Mouse (Mus musculus) forebrain, embryonic 16.5 days (tissue): ENCODE results near the gene Vps26c. TPM values are rescaled to one million over a fixed set of nuclear protein-coding genes. Genes with fewer than 3 reads are reported as not detected.

Experiments
- ATAC-seq: fragments of 200-750 bp; cut with Nextera tagmentation; 2 replicates; pipeline ENCODE4 v1.8.0; 2017; ENCODE audit warnings: mild to moderate bottlenecking, moderate library complexity
- H3K27ac ChIP-seq: fragments of 300-500 bp; sonication (generic); 2 replicates; pipeline ENCODE4 v1.5.1; 2014; ENCODE audit warnings: low read length, control low read depth
- H3K27me3 ChIP-seq: fragments of 300-500 bp; sonication (generic); replicated peaks from 2 replicates; pipeline ENCODE4 v1.6.1; 2014; ENCODE audit warnings: low read length; ENCODE audit not compliant: control insufficient read depth, insufficient read depth
- H3K36me3 ChIP-seq: fragments of 300-500 bp; sonication (generic); 2 replicates; pipeline ENCODE4 v1.6.1; 2014; ENCODE audit not compliant: control insufficient read depth, insufficient read depth
- H3K4me1 ChIP-seq: fragments of 300-500 bp; sonication (generic); replicated peaks from 2 replicates; pipeline ENCODE4 v1.6.1; 2014; ENCODE audit warnings: low read length; ENCODE audit not compliant: control insufficient read depth, insufficient read depth
- H3K4me2 ChIP-seq: fragments of 300-500 bp; sonication (generic); 2 replicates; pipeline ENCODE4 v1.6.1; 2014; ENCODE audit warnings: mild to moderate bottlenecking, low read length, control low read depth
- H3K4me3 ChIP-seq: fragments of 300-500 bp; sonication (generic); replicated peaks from 2 replicates; pipeline ENCODE4 v1.5.1; 2014; ENCODE audit warnings: mild to moderate bottlenecking, low read length, control low read depth
- H3K9ac ChIP-seq: fragments of 300-500 bp; sonication (generic); replicated peaks from 2 replicates; pipeline ENCODE4 v1.6.1; 2014; ENCODE audit warnings: low read depth, low read length, control low read depth
- H3K9me3 ChIP-seq: fragments of 300-500 bp; sonication (generic); 2 replicates; pipeline ENCODE4 v1.6.1; 2016; ENCODE audit warnings: low read length; ENCODE audit not compliant: control insufficient read depth
- WGBS: fragments of 180-500 bp; shearing (Covaris S2); extraction: QIAGEN DNeasy Blood & Tissue Kit; methylation state at CpG from one replicate; pipeline ENCODE4 v1.1.7; 2014; 5-methylcytosine and 5-hydroxymethylcytosine counted together
- polyA plus RNA-seq: library from polyadenylated mRNA; unstranded; fragments of >200 nt; fragmentation: Nextera tagmentation; extraction: Ambion mirVana; gene quantifications from 2 replicates; pipeline ENCODE4 v1.2.1, GENCODE M21; 2015

The Vps26c gene
- 85.1 and 89.6 TPM in 2 replicates for polyA plus RNA-seq

- Histone ChIP-seq H3K9ac (peak within 1 kb of the TSS; percentile 84), H3K4me2 (peak within 1 kb of the TSS; percentile 71), H3K9me3 (no peaks in the 10 kb centered on the region), H3K27ac (peak within 1 kb of the TSS; percentile 97), H3K4me1 (peaks cover 23% of the 10 kb centered on the region), H3K36me3 (no peaks in the 10 kb centered on the region), H3K4me3 (peak within 1 kb of the TSS; percentile 86), H3K27me3 (no peaks in the 10 kb centered on the region)
- ATAC-seq: peak; percentile 92
- under 1% methylated on average over 76 of the region's 93 CpGs for WGBS
Observed at GRCm38 (mm10) chr16:94526344-94527151, at the start of gene Vps26c. Gene Vps26c, minus strand, starts transcription at chr16:94526830.

- H3K4me1 ChIP-seq: peaks cover 54% of the 10 kb centered on the region
- H3K27ac ChIP-seq: no peak overlapping the region
- no peak overlapping the region for H3K9ac ChIP-seq
- H3K27me3 ChIP-seq: no peaks in the 10 kb centered on the region
- no peaks in the 10 kb centered on the region for H3K36me3 ChIP-seq
- no peak for ATAC-seq
- no peaks in the 10 kb centered on the region for H3K9me3 ChIP-seq
- H3K4me2 ChIP-seq: no peak overlapping the region
- WGBS: 83% methylated on average over 5 of the region's 5 CpGs
- no peak overlapping the region for H3K4me3 ChIP-seq
Observed at GRCm38 (mm10) chr16:94575757-94576156, 49.1 kb upstream of the Vps26c start.

GRCm38 (mm10) chr16:94574718-94575094, 48.1 kb upstream of the Vps26c start:
- no peak overlapping the region for H3K9ac ChIP-seq
- H3K4me1 ChIP-seq: peaks cover 54% of the 10 kb centered on the region
- no peak overlapping the region for H3K4me3 ChIP-seq
- no peaks in the 10 kb centered on the region for H3K27me3 ChIP-seq
- H3K36me3 ChIP-seq: no peaks in the 10 kb centered on the region
- H3K4me2 ChIP-seq: no peak overlapping the region
- no peak for ATAC-seq
- no peaks in the 10 kb centered on the region for H3K9me3 ChIP-seq
- no peak overlapping the region for H3K27ac ChIP-seq

GRCm38 (mm10) chr16:94574025-94574717, 47.5 kb upstream of the Vps26c start:
- H3K9me3 ChIP-seq: no peaks in the 10 kb centered on the region
- ATAC-seq: no peak
- 76% methylated on average over 3 of the region's 3 CpGs for whole genome bisulfite sequencing
- H3K36me3 ChIP-seq: no peaks in the 10 kb centered on the region
- H3K27me3 ChIP-seq: no peaks in the 10 kb centered on the region
- peaks cover 54% of the 10 kb centered on the region for H3K4me1 ChIP-seq
- H3K27ac ChIP-seq: no peak overlapping the region
- H3K4me3 ChIP-seq: no peak overlapping the region
- no peak overlapping the region for H3K4me2 ChIP-seq
- no peak overlapping the region for H3K9ac ChIP-seq

- H3K27ac ChIP-seq: no peak overlapping the region
- no peak overlapping the region for H3K9ac ChIP-seq
- WGBS: 29% methylated on average over 2 of the region's 2 CpGs
- no peaks in the 10 kb centered on the region for H3K36me3 ChIP-seq
- H3K4me2 ChIP-seq: peak overlapping the region; percentile 40
- no peaks in the 10 kb centered on the region for H3K9me3 ChIP-seq
- peak overlapping the region; percentile 9 for H3K4me3 ChIP-seq
- ATAC-seq: no peak
- H3K27me3 ChIP-seq: no peaks in the 10 kb centered on the region
- H3K4me1 ChIP-seq: peaks cover 49% of the 10 kb centered on the region
Observed at GRCm38 (mm10) chr16:94572422-94572821, 45.8 kb upstream of the Vps26c start.

- no peaks in the 10 kb centered on the region for H3K27me3 ChIP-seq
- 25% methylated on average over 10 of the region's 10 CpGs for WGBS
- H3K4me3 ChIP-seq: peak overlapping the region; percentile 65
- H3K9me3 ChIP-seq: no peaks in the 10 kb centered on the region
- no peaks in the 10 kb centered on the region for H3K36me3 ChIP-seq
- no peak for ATAC-seq
- peak overlapping the region; percentile 100 for H3K27ac ChIP-seq
- H3K4me2 ChIP-seq: peak overlapping the region; percentile 78
- H3K4me1 ChIP-seq: peaks cover 43% of the 10 kb centered on the region
- H3K9ac ChIP-seq: peak overlapping the region; percentile 96
Observed at GRCm38 (mm10) chr16:94571111-94571993, 44.7 kb upstream of the Vps26c start.

GRCm38 (mm10) chr16:94570361-94571041, 43.9 kb upstream of the Vps26c start:
- Histone ChIP-seq H3K9me3 (no peaks in the 10 kb centered on the region), H3K36me3 (no peaks in the 10 kb centered on the region), H3K4me1 (peaks cover 36% of the 10 kb centered on the region), H3K9ac (peak overlapping the region; percentile 96), H3K4me3 (peak overlapping the region; percentile 65), H3K4me2 (peak overlapping the region; percentile 78), H3K27ac (peak overlapping the region; percentile 100), H3K27me3 (no peaks in the 10 kb centered on the region)
- WGBS: under 1% methylated on average over 44 of the region's 88 CpGs
- peak; percentile 9 for ATAC-seq

- WGBS: under 1% methylated on average over 118 of the region's 133 CpGs
- peak within 1 kb of the TSS; percentile 65 for H3K4me3 ChIP-seq
- no peaks in the 10 kb centered on the region for H3K36me3 ChIP-seq
- H3K9me3 ChIP-seq: no peaks in the 10 kb centered on the region
- no peaks in the 10 kb centered on the region for H3K27me3 ChIP-seq
- H3K4me2 ChIP-seq: peak within 1 kb of the TSS; percentile 78
- peak within 1 kb of the TSS; percentile 100 for H3K27ac ChIP-seq
- H3K9ac ChIP-seq: peak within 1 kb of the TSS; percentile 96
- ATAC-seq: peak; percentile 93
- peaks cover 31% of the 10 kb centered on the region for H3K4me1 ChIP-seq
Observed at GRCm38 (mm10) chr16:94569229-94570176, 42.9 kb upstream of the Vps26c start, which contains the start of gene Dyrk1a. Gene Dyrk1a, plus strand, starts transcription at chr16:94570010.
